Mouse (Mus musculus): ENCODE data around the gene Ppm1h. TPM values are rescaled to one million over a fixed set of nuclear protein-coding genes. Genes with fewer than 3 reads are reported as not detected.

Ppm1h gene
- polyA plus RNA-seq, 2 experiments: 0.60 to 1.5 TPM

DNA sequence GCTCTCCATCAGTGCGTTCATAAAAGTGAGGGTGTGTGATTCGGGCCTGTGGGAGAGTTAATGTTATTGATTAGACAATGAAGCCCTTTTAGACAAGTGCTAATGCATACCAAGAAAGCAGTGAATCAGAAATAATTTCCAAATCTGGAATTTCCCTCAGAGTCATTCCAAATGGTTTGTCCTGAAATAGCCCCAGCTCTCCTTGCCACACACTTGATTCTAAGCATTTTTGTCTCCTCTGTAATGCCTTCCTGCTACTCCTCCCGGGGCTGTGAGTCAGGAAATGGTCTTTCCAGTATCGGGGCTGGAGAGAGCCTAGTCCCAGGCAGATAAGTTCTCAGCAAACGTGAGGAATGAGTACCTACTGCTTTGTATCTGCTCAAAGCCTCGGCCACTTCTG lies 212.9 kb downstream of the Ppm1h start:
- H3K27ac ChIP-seq: no peak overlapping the region
- no peak for DNase-seq (ENCODE audit: low read depth in 3 of 3, low spot score in 3 of 3)
- ATAC-seq (ENCODE audit: insufficient read depth): no peak
- H3K9me3 ChIP-seq (ENCODE audit: control insufficient read depth, low read length): no peaks in the 10 kb centered on the region
- no peak overlapping the region for H3K4me2 ChIP-seq (ENCODE audit: low read depth)
- H3K4me3 ChIP-seq (ENCODE audit: insufficient read depth in 1 of 2, low read depth in 2 of 2, low read length in 2 of 2): no peak overlapping the region
- no peaks in the 10 kb centered on the region for H3K36me3 ChIP-seq (replicated peaks; ENCODE audit: control insufficient read depth, insufficient read depth, low read depth)
- no peak for TF ChIP-seq EP300 (IDR thresholded peaks at IDR 0.05; ENCODE audit: low read depth)
- 46% methylated on average over 6 of the region's 6 CpGs for WGBS (ENCODE audit: insufficient replicate concordance)
- peaks cover 0 to 2% of the 10 kb centered on the region in 2 experiments; a peak in 1 of 4 replicates for H3K4me1 ChIP-seq (replicated peaks; ENCODE audit: control insufficient read depth in 2 of 2, insufficient read depth in 2 of 2, low read length in 1 of 2)
- no peaks in the 10 kb centered on the region for H3K27me3 ChIP-seq (ENCODE audit: control insufficient read depth, insufficient read depth, low read length)
- H3K9ac ChIP-seq (replicated peaks): no peak overlapping the region

DNA sequence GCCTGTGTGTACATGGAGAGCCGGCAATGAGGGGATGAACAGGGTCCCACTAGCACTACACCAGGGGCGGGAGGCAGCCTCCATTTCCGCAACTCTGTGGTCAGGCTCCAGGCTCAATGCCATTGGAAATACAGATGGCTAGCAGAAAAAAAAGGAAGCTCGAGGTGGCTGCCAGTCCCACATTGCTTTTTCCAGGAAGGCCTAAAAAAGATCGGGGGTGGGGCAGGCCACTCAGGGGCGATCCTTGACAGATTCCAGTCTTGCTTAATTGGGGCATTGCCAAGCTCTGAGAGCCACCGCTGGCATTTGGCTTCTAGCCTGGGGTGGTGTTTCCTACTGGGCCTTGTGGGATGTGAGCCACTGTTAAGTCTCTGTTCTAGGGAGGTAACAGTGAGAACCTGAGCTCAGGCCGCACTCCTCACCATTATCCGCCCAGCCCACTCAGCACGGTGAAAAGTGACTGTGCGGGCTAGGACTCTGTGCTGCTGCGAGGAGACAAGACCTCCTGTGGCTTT lies 216.1 kb downstream of the Ppm1h start:
- no peak for DNase-seq (ENCODE audit: low read depth in 3 of 3, low spot score in 3 of 3)
- Histone ChIP-seq H3K4me3 (ENCODE audit: insufficient read depth in 1 of 2, low read depth in 2 of 2, low read length in 2 of 2) (no peak overlapping the region), H3K4me2 (ENCODE audit: low read depth) (no peak overlapping the region), H3K9ac (replicated peaks) (no peak overlapping the region), H3K9me3 (ENCODE audit: control insufficient read depth, low read length) (no peaks in the 10 kb centered on the region), H3K36me3 (replicated peaks; ENCODE audit: control insufficient read depth, insufficient read depth, low read depth) (no peaks in the 10 kb centered on the region), H3K27me3 (ENCODE audit: control insufficient read depth, insufficient read depth, low read length) (no peaks in the 10 kb centered on the region), H3K4me1 (replicated peaks; ENCODE audit: control insufficient read depth in 2 of 2, insufficient read depth in 2 of 2, low read length in 1 of 2) (0 out of 4 replicates have a peak, but pooled peaks cover 0 to 2% of the 10 kb centered on the region in 2 experiments), H3K27ac (no peak overlapping the region)
- ATAC-seq (ENCODE audit: insufficient read depth): no peak
- WGBS (ENCODE audit: insufficient replicate concordance): 39% methylated on average over 12 of the region's 12 CpGs
- no peak for TF ChIP-seq CTCF (IDR thresholded peaks at IDR 0.05; ENCODE audit: low read depth)
- TF ChIP-seq EP300 (IDR thresholded peaks at IDR 0.05; ENCODE audit: low read depth): no peak

DNA sequence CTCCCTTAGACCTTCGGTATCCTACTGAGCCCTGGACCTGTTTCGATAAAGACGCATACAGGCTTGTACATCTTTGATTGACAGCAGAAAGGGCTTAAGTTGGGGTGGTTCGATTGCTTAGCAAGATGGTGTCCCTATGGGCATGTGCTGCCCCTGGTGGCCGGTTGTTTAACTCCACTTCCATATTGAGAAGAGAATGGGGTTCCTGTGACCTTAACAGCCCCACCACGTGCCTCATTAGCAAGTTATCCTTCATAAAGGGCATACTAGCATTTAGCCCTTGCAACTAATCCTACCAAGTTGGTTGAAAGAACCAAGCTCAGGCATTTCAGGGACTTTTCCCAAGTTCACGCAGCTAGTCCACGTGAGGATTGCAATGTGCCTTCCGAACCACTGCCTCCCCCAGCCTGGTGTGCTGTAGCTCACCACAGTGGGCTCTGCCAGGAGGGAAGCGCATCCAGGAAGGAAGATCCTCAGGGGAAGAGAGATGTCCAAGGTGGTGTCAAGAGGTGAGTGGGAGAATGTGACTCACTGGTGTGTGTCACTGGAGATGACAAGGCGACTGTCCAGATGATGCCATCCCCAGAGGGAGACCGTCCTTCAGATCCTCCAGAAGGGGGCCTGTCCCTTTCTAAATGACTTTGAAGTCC lies 216.7 kb downstream of the Ppm1h start:
- Histone ChIP-seq H3K27me3 (ENCODE audit: control insufficient read depth, insufficient read depth, low read length) (no peaks in the 10 kb centered on the region), H3K36me3 (replicated peaks; ENCODE audit: control insufficient read depth, insufficient read depth, low read depth) (no peaks in the 10 kb centered on the region), H3K27ac (no peak overlapping the region), H3K4me3 (ENCODE audit: insufficient read depth in 1 of 2, low read depth in 2 of 2, low read length in 2 of 2) (no peak overlapping the region), H3K9ac (replicated peaks) (no peak overlapping the region), H3K9me3 (ENCODE audit: control insufficient read depth, low read length) (no peaks in the 10 kb centered on the region), H3K4me2 (ENCODE audit: low read depth) (no peak overlapping the region), H3K4me1 (replicated peaks; ENCODE audit: control insufficient read depth in 2 of 2, insufficient read depth in 2 of 2, low read length in 1 of 2) (0 out of 4 replicates have a peak, but pooled peaks cover 0 to 2% of the 10 kb centered on the region in 2 experiments)
- DNase-seq (ENCODE audit: low read depth in 3 of 3, low spot score in 3 of 3) (no peak), ATAC-seq (ENCODE audit: insufficient read depth) (no peak)
- 62% methylated on average over 12 of the region's 12 CpGs for whole genome bisulfite sequencing (ENCODE audit: insufficient replicate concordance)
- TF ChIP-seq EP300 (IDR thresholded peaks at IDR 0.05; ENCODE audit: low read depth) (no peak), CTCF (IDR thresholded peaks at IDR 0.05; ENCODE audit: low read depth) (peak; percentile 65)

DNA sequence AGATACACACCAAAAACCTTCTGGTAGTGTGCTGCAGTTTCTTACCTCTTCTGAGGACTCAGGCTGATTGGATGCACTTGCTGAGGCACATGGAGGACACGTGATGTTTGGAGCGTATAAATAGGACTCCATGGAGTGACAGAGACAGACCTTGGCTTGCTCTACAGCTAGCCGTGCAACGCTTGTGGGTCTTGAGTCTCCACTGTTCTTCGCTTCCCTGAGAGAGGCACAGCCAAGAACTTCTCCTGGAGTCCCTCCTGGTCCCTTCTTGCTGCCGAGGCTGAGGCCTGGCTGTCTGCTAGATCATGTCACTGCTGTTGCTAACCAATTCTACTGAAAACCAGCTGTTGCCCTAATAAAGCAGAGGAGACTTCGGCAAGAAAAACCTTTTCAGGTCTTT lies 221.4 kb downstream of the Ppm1h start:
- no peak overlapping the region for H3K4me3 ChIP-seq (ENCODE audit: insufficient read depth in 1 of 2, low read depth in 2 of 2, low read length in 2 of 2)
- no peak overlapping the region for H3K4me2 ChIP-seq (ENCODE audit: low read depth)
- no peak overlapping the region for H3K27ac ChIP-seq
- DNase-seq (ENCODE audit: low read depth in 3 of 3, low spot score in 3 of 3) (no peak), ATAC-seq (ENCODE audit: insufficient read depth) (no peak)
- WGBS (ENCODE audit: insufficient replicate concordance): 61% methylated on average over 7 of the region's 7 CpGs
- no peaks in the 10 kb centered on the region for H3K4me1 ChIP-seq (replicated peaks; ENCODE audit: control insufficient read depth in 2 of 2, insufficient read depth in 2 of 2, low read length in 1 of 2)
- no peak overlapping the region for H3K9ac ChIP-seq (replicated peaks)
- H3K36me3 ChIP-seq (replicated peaks; ENCODE audit: control insufficient read depth, insufficient read depth, low read depth): no peaks in the 10 kb centered on the region
- no peaks in the 10 kb centered on the region for H3K27me3 ChIP-seq (ENCODE audit: control insufficient read depth, insufficient read depth, low read length)
- TF ChIP-seq CTCF (IDR thresholded peaks at IDR 0.05; ENCODE audit: low read depth): no peak
- no peak for TF ChIP-seq EP300 (IDR thresholded peaks at IDR 0.05; ENCODE audit: low read depth)
- no peaks in the 10 kb centered on the region for H3K9me3 ChIP-seq (ENCODE audit: control insufficient read depth, low read length)

DNA sequence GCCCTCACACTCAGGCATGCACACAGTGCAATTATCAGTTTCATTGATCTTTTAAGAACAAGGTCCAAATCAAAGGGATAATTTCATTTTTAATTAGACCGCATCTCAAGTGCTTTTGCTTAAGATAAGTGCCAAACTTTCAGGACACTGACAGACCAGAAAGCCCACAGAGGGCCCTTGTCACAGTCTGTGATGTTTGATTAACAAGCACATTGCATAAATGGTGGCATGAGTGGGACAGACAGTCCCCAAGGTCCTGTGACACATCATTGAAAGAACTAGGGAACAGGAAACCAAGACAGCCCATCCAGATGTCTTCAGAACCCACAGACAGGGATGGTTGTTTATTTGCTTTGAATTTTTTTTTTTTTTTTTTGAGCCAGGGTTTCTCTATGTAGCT lies 221.9 kb downstream of the Ppm1h start:
- TF ChIP-seq EP300 (IDR thresholded peaks at IDR 0.05; ENCODE audit: low read depth) (no peak), CTCF (IDR thresholded peaks at IDR 0.05; ENCODE audit: low read depth) (no peak)
- Histone ChIP-seq H3K4me3 (ENCODE audit: insufficient read depth in 1 of 2, low read depth in 2 of 2, low read length in 2 of 2) (no peak overlapping the region), H3K36me3 (replicated peaks; ENCODE audit: control insufficient read depth, insufficient read depth, low read depth) (no peaks in the 10 kb centered on the region), H3K9ac (replicated peaks) (no peak overlapping the region), H3K4me1 (replicated peaks; ENCODE audit: control insufficient read depth in 2 of 2, insufficient read depth in 2 of 2, low read length in 1 of 2) (no peaks in the 10 kb centered on the region), H3K4me2 (ENCODE audit: low read depth) (no peak overlapping the region), H3K27ac (no peak overlapping the region), H3K9me3 (ENCODE audit: control insufficient read depth, low read length) (no peaks in the 10 kb centered on the region), H3K27me3 (ENCODE audit: control insufficient read depth, insufficient read depth, low read length) (no peaks in the 10 kb centered on the region)
- WGBS (ENCODE audit: insufficient replicate concordance): 86% methylated on average over 1 of the region's 1 CpGs
- no peak for DNase-seq (ENCODE audit: low read depth in 3 of 3, low spot score in 3 of 3)
- no peak for ATAC-seq (ENCODE audit: insufficient read depth)
